Mouse (Mus musculus): ENCODE measurements around the gene Myl9. TPM values are rescaled to one million over a fixed set of nuclear protein-coding genes. Genes with fewer than 3 reads are reported as not detected.
"Not testable (repeated sequence)": the region's sequence is repeated elsewhere in the genome, so short reads cannot be mapped to it uniquely, and the experiment has no call there.

Myl9 gene
- polyA plus RNA-seq, 1 experiment from 2014 or later = 122 TPM

DNA sequence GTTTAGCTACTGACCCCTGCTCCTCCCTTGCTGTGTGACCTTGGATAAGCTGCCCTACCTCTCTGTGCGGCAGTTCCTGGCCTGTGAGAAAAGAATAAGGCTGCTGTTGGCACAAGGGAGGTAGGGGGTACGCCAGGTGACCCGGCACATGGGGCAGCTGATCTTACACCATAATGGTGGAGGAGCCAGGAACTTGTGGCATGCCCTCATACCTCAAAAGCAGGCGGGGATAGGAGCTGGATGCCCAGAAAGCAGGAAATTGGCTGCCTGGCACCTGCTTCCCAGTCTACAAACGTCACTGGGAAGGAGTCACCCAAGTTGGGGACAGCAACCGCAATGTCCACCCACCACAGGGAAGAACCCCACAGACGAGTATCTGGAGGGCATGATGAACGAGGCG, 4.9 kb downstream of the Myl9 start:
- Histone ChIP-seq H3K27ac (no peak overlapping the region), H3K4me3 (no peak overlapping the region), H3K4me2 (replicated peaks) (no peak overlapping the region), H3K27me3 (peaks cover 19% of the 10 kb centered on the region), H3K4me1 (peaks cover 17% of the 10 kb centered on the region), H3K9ac (no peak overlapping the region), H3K9me3 (replicated peaks) (no peaks in the 10 kb centered on the region), H3K36me3 (no peaks in the 10 kb centered on the region)
- ATAC-seq (ENCODE audit: low FRiP score) = no peak
- WGBS = 79% methylated on average over 9 of the region's 9 CpGs

DNA sequence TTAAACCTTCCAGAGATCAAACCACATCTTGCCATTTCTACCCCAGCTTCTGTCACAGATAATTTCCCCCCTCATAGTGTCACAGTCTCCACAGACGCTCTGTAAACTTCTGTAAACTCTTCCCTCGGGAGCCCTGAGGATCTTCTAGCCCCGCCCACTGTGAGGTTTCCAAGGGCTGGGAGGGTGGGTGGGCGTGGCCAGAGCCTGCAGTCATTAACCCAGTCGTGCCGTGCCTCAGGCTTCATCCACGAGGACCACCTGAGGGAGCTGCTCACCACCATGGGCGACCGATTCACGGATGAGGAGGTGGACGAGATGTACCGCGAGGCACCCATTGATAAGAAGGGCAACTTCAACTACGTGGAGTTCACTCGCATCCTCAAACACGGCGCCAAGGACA, 5.5 kb downstream of the Myl9 start:
- 16% methylated on average over 17 of the region's 17 CpGs for WGBS
- Histone ChIP-seq H3K36me3 (no peaks in the 10 kb centered on the region), H3K4me2 (replicated peaks) (no peak overlapping the region), H3K9ac (no peak overlapping the region), H3K4me1 (peaks cover 11% of the 10 kb centered on the region; the same call in 1 of the 2 replicates), H3K27me3 (peaks cover 14% of the 10 kb centered on the region), H3K4me3 (no peak overlapping the region), H3K27ac (no peak overlapping the region), H3K9me3 (replicated peaks) (no peaks in the 10 kb centered on the region)
- ATAC-seq (ENCODE audit: low FRiP score) = no peak

DNA sequence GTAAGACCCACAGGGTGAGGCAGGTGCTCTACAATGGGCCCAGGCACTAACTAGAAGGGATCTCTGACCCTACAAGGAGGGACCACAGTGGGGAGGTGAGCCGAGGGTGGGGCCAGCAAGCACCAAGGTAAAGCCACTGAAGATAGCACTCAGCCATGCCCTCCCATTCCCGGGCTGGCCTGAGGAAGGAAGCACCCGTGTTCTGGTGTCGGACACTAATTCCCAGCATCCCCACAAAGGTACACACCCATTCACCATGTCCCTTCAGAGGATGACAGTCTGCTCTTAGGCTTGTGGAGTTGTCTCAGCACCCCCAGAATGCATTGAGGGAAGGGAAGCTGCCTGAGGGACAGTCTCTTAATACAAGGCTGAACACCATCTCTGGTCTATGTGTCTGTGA, 6.1 kb downstream of the Myl9 start:
- Histone ChIP-seq H3K27ac (no peak overlapping the region), H3K36me3 (no peaks in the 10 kb centered on the region), H3K9ac (no peak overlapping the region), H3K4me1 (peaks cover 11% of the 10 kb centered on the region; the same call in 1 of the 2 replicates), H3K9me3 (replicated peaks) (no peaks in the 10 kb centered on the region), H3K27me3 (peaks cover 10% of the 10 kb centered on the region), H3K4me3 (no peak overlapping the region), H3K4me2 (replicated peaks) (no peak overlapping the region)
- WGBS = 68% methylated on average over 4 of the region's 4 CpGs
- ATAC-seq (ENCODE audit: low FRiP score) = no peak

DNA sequence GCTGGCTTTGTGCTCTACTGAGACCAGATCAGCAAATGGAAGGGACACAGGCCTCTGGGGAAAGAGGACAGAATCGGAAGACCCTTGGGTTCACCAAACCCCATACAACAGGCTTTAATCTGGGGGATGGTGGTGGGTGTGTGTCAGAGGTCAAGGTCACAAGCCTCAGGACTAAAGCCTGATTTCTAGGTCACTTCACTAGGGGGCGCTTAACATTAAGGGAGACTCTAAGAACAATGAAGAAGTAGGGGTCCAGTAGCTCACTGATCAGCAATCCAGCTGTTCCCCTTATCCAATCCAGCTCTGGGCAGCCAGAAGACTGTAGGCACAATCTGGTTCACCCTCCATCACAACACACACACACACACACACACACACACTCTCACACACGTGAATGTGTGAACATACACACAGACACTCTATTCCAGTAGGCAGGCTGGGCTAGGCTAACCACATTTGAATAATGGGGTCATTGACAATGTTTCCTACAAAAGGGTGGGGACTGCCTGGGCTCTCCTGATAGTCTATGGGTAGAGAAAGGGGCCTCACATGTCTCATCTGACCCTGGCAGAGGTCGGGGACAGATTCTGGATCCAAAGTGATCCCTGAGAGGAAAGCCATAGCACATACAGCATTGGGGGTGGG, 6.7 kb downstream of the Myl9 start:
- Histone ChIP-seq H3K4me2 (replicated peaks) (no peak overlapping the region), H3K4me1 (peaks cover 11% of the 10 kb centered on the region; the same call in 1 of the 2 replicates), H3K36me3 (no peaks in the 10 kb centered on the region), H3K4me3 (no peak overlapping the region), H3K9me3 (replicated peaks) (0 out of 2 replicates have a peak, but pooled peaks cover 3% of the 10 kb centered on the region), H3K27me3 (peaks cover 8% of the 10 kb centered on the region), H3K27ac (no peak overlapping the region), H3K9ac (no peak overlapping the region)
- WGBS = 65% methylated on average over 4 of the region's 4 CpGs
- no peak for ATAC-seq (ENCODE audit: low FRiP score)

DNA sequence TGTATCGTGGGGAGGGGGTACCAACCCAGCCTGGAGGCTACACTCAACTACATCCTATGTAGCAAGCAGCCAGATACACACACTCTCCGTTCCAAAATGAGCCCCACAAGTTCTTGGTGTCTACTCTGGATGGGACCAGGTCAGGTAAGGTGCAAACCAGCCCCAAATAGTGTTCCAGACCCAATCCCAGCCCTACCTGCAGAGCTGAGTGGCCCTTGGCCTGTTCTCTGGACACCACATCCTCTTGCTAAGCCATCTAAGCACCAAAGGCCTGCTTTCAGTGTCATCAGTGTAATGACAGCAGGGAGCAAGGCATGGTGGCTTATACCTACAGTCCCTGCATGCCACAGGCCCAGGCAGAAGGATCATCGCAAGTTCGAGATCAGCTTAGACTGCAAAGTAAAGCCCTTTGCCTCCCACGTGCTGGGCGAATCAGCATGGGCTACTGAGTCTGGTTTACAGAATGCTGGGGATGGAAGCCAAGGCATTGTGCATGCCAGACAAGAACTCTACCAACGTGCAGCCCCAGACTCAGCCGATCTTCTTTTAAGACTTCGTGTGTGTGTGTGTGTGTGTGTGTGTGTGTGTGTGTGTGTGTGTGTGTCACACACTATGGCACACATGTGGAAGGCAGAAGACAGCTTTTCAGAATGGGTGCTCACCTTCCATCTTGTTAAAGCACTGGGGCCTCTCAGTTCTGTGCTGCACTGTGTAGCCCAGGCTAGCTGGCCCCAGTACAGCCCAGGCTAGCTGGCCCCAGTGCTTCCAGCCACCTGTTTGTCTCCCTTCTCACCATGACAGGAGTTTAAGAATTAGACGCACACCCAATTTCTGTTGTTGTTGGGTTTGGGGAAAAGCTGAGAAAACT, 7.5 kb downstream of the Myl9 start:
- Histone ChIP-seq H3K4me1 (peaks cover 7% of the 10 kb centered on the region; the same call in 1 of the 2 replicates), H3K4me2 (replicated peaks) (no peak overlapping the region), H3K36me3 (no peaks in the 10 kb centered on the region), H3K9ac (no peak overlapping the region), H3K9me3 (replicated peaks) (0 out of 2 replicates have a peak, but pooled peaks cover 3% of the 10 kb centered on the region), H3K4me3 (no peak overlapping the region), H3K27me3 (peaks cover 3% of the 10 kb centered on the region; the same call in 1 of the 2 replicates), H3K27ac (no peak overlapping the region)
- ATAC-seq (ENCODE audit: low FRiP score) = no peak
- 86% methylated on average over 10 of the region's 10 CpGs for WGBS

DNA sequence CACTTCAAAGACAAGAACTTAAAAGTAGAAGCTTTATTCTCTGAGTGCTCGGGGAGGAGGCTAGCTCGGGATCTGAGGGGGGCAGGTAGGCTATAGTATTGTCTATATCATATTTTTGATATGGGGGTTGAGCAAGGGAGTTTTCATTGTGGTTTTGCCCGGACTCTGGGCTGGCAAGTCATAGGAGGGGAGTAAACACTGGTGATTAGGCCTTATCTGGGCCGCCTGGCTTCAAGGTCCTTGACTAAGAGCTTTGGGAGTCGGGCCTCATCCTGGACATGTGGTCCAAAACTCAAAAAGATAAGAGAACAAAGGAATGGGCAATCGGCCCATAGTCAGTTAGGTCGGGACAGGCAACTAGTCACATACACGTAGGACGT, 8.1 kb downstream of the Myl9 start:
- H3K4me2 ChIP-seq (replicated peaks) = no peak overlapping the region
- H3K9me3 ChIP-seq (replicated peaks) = 0 out of 2 replicates have a peak, but pooled peaks cover 3% of the 10 kb centered on the region
- peaks cover 7% of the 10 kb centered on the region; the same call in 1 of the 2 replicates for H3K4me1 ChIP-seq
- no peak overlapping the region for H3K27ac ChIP-seq
- no peak overlapping the region for H3K4me3 ChIP-seq
- H3K9ac ChIP-seq = no peak overlapping the region
- peaks cover 3% of the 10 kb centered on the region; the same call in 1 of the 2 replicates for H3K27me3 ChIP-seq
- no peak for ATAC-seq (ENCODE audit: low FRiP score)
- WGBS = 85% methylated on average over 9 of the region's 9 CpGs
- H3K36me3 ChIP-seq = no peaks in the 10 kb centered on the region

DNA sequence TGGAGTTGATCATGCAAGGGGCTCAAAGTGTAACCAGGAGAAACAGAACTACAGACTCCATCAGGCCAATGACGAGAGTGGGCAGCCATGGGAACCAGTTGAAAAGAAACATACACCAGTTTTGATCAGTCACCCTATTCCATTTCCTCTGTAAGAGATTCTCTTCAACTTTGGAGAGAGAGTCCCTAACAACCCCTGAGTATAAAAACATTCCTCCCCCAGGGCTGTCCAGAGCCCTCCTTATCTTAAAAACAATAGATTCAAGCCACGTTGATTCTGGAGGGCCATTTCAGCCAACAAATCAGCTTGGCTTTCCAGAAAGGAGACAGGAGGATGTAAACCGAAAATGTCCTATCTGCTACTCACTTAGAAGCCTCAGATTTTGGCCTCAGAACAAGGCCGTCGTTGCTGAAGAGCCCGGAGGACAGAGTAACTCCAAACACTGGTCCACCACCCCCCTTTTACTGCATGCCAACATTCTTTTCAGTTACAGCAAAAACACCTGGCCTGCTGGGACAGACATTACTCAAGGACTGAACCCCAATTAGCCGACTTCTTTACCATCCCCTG, 8.9 kb downstream of the Myl9 start:
- peaks cover 7% of the 10 kb centered on the region; the same call in 1 of the 2 replicates for H3K4me1 ChIP-seq
- no peak for ATAC-seq (ENCODE audit: low FRiP score)
- no peak overlapping the region for H3K4me3 ChIP-seq

DNA sequence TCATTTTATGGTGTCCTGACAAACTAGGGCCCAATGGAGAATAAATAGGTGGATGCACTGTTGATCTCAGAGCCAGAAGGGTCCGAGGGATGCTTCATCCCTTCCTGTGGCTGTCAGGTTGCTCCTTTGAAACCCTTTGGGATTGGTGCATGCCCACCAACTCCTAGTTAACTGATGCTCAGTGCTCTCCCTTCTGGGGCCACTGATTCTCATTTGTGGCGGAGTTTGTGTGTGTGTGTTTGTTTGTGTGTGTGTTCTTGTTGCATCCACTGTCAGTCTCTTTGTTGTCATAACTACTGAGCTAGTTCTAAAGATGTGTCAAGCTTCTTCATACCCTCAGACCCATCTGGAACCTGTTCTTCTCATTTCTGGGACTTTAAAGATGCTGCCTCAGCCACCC, 9.7 kb downstream of the Myl9 start:
- Histone ChIP-seq H3K4me2 (replicated peaks) (no peak overlapping the region), H3K9me3 (replicated peaks) (0 out of 2 replicates have a peak, but pooled peaks cover 3% of the 10 kb centered on the region), H3K4me3 (no peak overlapping the region), H3K27me3 (no peaks in the 10 kb centered on the region; the same call in 1 of the 2 replicates), H3K9ac (no peak overlapping the region), H3K4me1 (peaks cover 7% of the 10 kb centered on the region; the same call in 1 of the 2 replicates), H3K27ac (no peak overlapping the region), H3K36me3 (no peaks in the 10 kb centered on the region)
- WGBS = 87% methylated on average over 2 of the region's 2 CpGs
- ATAC-seq (ENCODE audit: low FRiP score) = no peak

More for the DNA sequence above, 8.9 kb downstream of the Myl9 start:
- no peak overlapping the region for H3K27ac ChIP-seq
- no peak overlapping the region for H3K4me2 ChIP-seq (replicated peaks)
- H3K9ac ChIP-seq = no peak overlapping the region
- WGBS = 79% methylated on average over 7 of the region's 7 CpGs
- peaks cover 1% of the 10 kb centered on the region; the same call in 1 of the 2 replicates for H3K27me3 ChIP-seq
- no peaks in the 10 kb centered on the region for H3K36me3 ChIP-seq
- 0 out of 2 replicates have a peak, but pooled peaks cover 3% of the 10 kb centered on the region for H3K9me3 ChIP-seq (replicated peaks)

DNA sequence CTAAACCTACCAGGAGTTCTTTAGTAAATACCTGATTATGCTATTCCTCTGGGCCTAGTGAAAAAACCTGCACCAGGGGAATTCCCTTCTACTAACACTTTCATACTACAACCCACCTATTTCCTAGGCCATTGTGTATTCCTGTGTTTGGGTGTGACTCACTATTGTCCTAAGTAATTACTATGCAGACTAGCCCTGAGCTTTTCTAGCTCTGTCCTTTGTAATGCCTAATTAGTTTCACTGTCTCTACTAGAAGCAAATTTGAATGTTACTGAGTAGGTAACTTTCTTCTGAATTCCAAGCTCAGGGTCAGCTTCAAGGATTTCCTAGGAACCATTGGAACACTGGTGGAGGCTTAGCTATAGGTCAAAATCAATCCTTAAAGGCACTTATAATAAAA, 11.1 kb downstream of the Myl9 start:
- H3K9ac ChIP-seq; ATAC-seq (ENCODE audit: low FRiP score); H3K27ac ChIP-seq; H3K4me1 ChIP-seq; H3K4me3 ChIP-seq; H3K36me3 ChIP-seq; H3K27me3 ChIP-seq; H3K9me3 ChIP-seq (replicated peaks); H3K4me2 ChIP-seq (replicated peaks): not testable (repeated sequence)

DNA sequence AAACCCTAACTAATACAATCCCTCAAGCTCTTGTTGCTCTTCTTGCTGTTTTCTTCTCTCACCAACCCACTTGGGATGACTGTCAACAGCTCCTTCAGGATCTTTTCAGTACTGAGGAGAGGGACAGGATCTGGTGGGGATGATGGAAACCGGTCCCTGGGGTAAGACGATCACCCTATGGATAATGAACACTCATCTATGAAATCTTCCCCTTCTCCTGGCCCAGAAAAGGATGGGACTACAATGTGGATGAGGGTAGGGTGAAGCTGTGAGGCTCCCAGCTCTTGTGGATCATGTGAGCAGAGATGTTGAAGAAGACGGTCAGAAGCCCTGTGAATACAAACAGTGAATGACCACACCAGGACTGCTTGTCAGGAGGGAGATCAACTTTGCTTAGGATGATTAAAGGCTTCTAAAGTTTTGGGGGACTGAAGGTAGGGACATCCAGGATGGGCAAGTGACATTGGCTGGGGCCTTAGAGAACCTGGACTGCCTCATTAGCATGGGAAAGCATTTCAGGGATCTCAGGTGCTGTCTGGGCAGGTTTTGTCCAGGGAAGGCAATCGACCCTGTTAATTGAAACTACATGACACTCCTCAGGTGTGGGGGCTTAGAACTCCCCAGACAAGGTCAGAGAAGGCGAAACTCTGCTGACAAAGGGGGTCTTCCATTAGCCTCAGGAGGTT, 12.0 kb downstream of the Myl9 start:
- Histone ChIP-seq H3K36me3 (no peaks in the 10 kb centered on the region), H3K9me3 (replicated peaks) (peaks cover 10% of the 10 kb centered on the region; the same call in 1 of the 2 replicates), H3K4me1 (no peaks in the 10 kb centered on the region), H3K9ac (no peak overlapping the region), H3K27ac (no peak overlapping the region), H3K4me2 (replicated peaks) (no peak overlapping the region), H3K4me3 (no peak overlapping the region), H3K27me3 (no peaks in the 10 kb centered on the region)
- WGBS = 87% methylated on average over 5 of the region's 5 CpGs
- no peak for ATAC-seq (ENCODE audit: low FRiP score)

DNA sequence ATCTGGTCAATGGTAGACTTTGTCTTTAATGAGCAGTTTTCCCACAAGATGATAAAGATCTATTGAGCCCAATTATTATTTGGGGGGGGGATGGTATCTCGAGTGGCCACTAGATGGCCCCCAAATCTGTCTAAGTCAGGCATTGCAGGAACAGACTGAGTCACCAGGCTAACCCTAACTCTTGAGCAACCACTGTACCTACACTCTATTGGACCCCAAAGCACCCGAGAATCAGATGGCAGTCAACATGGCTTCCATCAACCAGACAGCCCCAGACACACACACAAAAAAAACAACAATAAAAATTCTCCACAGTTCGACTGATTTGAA, 12.5 kb downstream of the Myl9 start:
- Histone ChIP-seq H3K4me2 (replicated peaks) (no peak overlapping the region), H3K9ac (no peak overlapping the region), H3K4me1 (no peaks in the 10 kb centered on the region), H3K27me3 (no peaks in the 10 kb centered on the region), H3K9me3 (replicated peaks) (peaks cover 13% of the 10 kb centered on the region; the same call in 1 of the 2 replicates), H3K27ac (no peak overlapping the region), H3K4me3 (no peak overlapping the region), H3K36me3 (no peaks in the 10 kb centered on the region)
- ATAC-seq (ENCODE audit: low FRiP score) = no peak
- 56% methylated on average over 3 of the region's 3 CpGs for WGBS

DNA sequence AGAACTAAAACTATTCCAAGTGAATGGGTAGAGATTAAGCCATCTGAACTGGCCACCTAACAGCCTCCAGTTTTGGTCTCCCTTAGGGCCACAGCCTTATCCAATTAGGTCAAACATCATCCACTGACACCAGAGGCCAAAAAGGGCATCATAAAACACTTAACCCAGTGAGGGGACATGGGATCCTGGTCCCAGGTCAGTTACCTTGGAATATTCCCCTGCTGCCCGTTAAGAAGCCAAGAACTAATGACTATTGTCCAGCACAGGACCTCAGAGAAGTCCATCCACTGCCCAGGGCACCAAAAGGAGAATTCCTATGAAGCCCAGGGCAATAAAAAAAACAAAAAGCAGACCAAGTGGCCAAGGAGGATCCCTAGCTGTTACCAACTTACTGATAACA, 13.6 kb downstream of the Myl9 start:
- no peak overlapping the region for H3K4me2 ChIP-seq (replicated peaks)
- no peak for ATAC-seq (ENCODE audit: low FRiP score)
- peaks cover 13% of the 10 kb centered on the region; the same call in 1 of the 2 replicates for H3K9me3 ChIP-seq (replicated peaks)
- no peaks in the 10 kb centered on the region for H3K27me3 ChIP-seq
- H3K4me1 ChIP-seq = no peaks in the 10 kb centered on the region
- no peaks in the 10 kb centered on the region for H3K36me3 ChIP-seq
- H3K27ac ChIP-seq = no peak overlapping the region
- 76% methylated on average over 1 of the region's 1 CpGs for WGBS
- no peak overlapping the region for H3K9ac ChIP-seq
- no peak overlapping the region for H3K4me3 ChIP-seq
